Mouse (Mus musculus): Measurements from ENCODE around the gene Ccser1.
A peak's percentile ranks its signal among the peaks of the same experiment; 100 is the strongest.

The Ccser1 gene

DNA sequence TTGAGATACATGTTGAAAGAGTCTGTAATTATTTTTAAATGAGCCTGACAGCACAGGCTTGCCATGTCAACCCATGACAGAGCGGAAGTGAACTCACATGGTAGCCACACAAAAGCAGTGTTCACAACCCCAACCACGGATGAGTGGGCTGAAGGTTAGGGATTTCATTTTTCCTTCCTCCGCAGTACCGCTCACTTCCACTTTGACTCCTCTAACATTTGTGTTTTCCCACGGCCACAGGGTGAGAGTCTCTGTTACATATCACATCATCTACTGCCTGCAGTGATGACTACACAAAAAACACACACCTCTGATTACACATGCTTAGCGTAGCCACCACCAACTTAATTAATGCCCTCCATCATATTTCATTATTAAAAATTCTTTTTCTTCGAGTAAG, 120.9 kb downstream of the Ccser1 start:
- no peak for DNase-seq

DNA sequence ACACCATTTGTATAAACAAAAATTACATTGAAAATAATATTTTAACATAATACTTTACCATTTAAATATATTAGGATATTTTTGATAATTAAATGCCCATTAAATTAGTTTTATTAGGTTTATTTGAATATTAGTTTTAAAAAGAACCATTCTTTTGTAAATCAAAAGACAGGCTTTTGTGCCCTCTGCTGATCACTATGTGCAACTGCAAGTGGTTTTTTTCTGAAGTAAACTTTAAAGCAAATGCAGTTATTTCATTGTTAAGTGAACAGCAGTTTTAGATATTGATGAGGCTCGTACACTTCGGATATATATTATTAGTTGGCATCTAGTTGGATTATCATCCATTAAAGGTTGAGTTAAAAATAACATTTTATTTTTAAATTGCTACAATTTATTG, 121.5 kb downstream of the Ccser1 start:
- no peak for DNase-seq

DNA sequence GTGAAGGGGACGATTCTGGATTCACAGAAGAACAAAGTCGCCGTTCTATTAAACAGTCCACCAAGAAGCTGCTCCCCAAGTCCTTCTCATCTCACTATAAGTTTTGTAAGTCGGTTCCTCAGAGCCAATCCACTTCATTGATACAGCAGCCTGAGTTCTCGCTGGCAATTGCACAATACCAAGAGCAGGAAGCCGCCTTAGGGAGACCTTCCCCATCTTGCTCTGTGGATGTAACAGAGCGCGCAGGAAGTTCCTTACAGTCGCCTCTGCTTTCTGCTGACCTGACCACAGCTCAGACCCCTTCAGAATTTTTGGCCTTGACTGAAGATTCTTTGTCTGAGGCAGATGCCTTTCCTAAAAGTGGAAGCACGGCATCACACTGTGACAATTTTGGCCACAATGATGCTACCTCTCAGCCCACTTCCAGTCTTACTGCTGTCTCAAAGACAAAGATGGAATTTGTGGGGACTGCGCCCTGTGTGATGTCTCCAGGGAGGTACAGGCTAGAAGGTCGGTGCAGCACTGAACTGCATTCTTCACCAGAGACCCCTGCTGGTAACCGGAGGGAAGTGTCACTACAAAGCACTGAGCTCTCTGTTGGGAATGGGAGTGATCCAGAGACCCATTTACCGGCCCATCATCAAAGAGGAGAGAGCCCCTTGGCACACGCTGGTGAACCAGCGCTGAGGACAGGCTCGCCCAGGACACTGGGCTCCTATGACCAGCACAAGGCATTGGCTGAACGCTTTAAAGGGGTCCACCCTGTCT, 131.4 kb downstream of the Ccser1 start:
- no peak for DNase-seq

GRCm38 (mm10) chr6:61315884-61316601, 135.9 kb downstream of the Ccser1 start:
- DNase-seq = peak; percentile 40

- no peak for DNase-seq
These were observed 140.7 kb downstream of the Ccser1 start for GRCm38 (mm10) chr6:61320842-61321241.

- no peak for DNase-seq
These were observed 142.2 kb downstream of the Ccser1 start for GRCm38 (mm10) chr6:61322328-61322727.

- DNase-seq = no peak
These were observed 146.0 kb downstream of the Ccser1 start for GRCm38 (mm10) chr6:61326131-61326530.

GRCm38 (mm10) chr6:61328981-61329380, 148.9 kb downstream of the Ccser1 start:
- DNase-seq = no peak

DNA sequence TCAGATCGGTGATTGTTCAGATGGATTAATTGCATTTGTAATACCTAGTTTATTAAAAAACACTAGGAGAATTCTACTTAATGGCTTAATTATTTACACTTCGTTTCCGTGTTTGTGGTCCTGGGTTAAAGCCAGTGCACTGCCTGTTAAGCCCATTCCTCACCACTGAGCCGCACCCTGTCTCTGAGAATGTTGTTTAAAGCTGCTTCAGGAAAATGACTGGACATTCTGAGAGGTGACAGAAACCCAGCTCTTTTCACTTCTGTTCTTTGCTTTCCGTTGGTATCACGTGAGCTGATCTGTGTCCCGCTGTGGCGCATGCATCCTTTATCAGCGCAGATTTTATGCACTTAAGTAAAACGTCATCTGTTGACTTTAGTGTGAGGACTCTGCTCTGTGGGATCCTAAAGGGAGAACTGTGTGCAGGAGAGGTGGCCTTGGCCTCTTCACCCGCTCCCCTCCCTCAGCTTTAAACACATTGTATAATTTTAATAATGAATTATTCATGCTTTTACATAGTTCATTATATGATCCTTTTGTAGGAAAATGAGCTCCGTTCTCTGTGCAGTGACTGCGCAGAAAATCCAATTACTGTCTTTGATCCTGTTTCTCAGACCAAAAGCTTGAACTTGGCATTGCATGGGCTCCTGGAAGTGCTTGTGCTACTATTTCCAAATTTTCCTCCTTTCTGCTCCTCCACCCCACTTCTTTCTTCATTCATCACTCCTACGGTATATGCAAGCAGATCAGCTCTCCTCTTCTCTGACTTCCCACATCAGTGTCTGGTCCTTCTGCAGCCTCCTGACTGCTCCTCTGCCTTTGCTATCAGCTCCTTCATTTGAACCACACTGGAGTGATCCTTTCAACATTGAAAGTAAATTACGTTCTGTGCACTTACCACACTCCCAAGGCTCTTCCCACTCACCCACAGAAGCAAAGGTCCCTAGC, 149.7 kb downstream of the Ccser1 start:
- no peak for DNase-seq

- DNase-seq = no peak
These were observed 154.3 kb downstream of the Ccser1 start for GRCm38 (mm10) chr6:61334466-61334865.

DNA sequence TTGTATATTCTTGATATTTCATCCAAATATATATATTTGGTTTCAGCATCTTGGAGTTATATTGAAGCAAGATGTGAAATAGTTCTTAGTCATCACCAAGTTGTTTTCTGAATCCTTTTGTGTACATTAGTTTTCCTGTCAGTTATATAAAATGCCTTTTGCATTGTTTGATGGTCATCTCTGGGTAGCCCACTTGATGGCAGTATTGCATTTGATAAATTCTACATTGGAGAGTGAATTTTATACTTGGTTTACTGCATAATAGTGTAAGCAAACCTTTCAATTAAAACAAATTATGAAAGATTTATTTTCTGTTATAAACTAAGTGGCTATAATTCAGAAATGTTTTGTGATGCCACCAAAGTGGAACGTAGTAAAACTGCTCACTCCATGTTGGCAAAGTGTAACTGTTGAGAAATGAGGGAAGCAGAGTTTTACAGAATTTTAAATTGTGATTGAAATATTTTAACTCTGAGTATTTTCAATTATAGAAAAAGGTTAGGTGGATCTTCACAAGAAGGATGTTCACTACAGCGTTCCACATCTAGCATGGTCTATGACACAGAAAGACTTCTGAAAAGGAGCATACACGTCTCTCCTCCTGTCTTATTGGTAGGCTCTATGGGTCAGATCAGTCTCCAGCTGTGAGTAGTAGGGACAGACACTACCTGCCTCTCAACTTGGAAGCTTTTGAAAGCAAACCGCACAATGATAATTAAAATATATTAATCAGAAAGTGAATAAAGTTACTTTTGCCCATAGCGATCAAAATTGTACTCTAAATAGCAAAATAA, 167.1 kb downstream of the Ccser1 start:
- DNase-seq = peak; percentile 38

DNA sequence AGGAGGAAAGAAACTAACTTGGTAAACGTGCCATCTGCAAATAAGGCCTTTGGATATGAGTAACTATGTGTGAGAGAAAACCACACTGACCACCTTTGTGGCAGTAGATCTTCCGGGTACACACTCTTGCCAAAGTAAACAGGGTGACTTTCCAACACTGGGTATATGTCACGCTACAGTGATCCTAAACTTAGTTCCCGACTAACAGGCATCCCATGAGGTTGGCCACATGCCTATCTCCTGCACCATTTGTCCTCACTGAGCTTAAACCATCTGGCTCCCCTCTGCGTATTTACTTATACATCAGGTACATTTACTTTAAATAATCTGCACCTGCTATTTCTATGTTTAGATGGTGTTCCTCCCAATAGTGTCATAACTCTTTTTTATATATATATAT, 183.6 kb downstream of the Ccser1 start:
- DNase-seq = peak; percentile 15

DNA sequence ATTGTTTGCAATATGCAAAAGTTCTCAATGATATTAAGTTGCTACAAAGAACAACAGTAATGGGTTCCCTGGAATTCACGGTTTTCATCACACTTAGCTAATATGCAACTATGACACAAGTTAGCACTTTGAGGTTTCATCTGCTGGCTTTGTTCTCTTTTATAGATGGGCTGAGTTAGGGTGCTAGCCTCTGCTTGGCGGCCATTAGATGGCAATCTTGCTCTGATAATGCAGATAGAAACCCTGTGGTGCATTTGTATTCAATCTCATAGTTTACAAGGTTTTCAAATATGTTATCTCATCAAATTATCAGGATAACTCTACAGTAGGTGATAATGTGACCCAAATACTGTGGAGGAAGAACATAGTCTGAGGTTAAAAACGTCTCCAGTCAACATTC, 202.4 kb downstream of the Ccser1 start:
- DNase-seq = peak; percentile 8

DNA sequence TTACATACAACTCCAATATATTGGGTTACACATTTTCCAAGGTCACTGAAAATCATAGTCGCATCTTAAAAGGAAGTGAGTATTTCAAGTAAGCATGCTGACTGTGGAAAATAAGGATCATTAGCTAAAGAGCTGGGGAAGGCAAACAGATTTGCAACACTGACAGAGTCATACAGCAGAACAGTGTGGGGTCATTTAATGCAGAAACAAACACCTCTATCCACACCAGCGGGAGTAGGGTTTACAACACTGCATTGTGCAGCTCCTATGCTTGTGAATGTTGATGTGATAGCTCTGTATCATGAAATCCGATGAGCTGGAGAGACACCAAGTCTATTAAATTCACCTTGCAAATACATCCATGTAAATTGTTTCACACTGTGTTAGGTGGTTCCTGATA, 202.9 kb downstream of the Ccser1 start:
- DNase-seq = no peak

- DNase-seq = no peak
These were observed 206.9 kb downstream of the Ccser1 start for GRCm38 (mm10) chr6:61387046-61387445.

GRCm38 (mm10) chr6:61427490-61427889, 247.4 kb downstream of the Ccser1 start:
- no peak for DNase-seq

DNA sequence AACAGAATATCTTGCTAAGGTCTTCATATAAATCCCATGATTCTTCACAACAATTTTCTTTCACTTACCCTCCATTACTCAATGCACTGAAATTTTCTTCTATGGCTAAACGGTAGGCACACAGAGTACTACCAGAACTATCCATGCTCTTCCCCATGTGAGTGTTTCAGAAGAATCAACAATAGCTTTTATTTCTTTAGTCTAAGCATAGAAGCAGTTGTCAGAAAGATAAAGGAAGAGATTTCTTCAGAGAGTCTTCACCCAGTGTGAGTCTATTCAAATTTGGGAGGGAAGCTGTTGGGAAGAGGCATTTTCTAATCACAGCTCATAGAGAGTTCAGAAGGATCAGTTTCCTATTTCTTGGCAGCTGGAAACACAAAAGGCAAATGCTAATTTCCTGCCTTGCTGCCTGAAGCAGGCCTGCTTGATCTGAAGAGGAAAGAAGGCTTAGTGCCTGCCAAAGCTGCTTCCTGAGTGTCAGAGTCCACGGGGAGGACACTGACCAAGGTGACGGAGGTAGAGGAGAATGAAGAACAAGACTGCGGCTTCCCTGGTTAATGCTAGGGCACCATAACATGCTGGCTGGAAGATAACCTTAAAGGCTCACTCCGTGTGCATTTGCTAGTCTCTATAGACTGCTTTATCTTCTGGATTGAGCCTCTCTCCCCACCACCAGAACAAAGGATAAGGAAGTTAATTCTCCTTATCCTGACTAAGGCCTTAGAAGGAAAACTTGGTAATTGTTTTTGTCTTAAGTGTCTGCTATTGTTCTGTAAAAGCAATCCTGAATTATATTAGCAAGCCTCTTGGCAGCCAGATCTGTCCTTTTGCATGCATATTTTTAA, 251.0 kb downstream of the Ccser1 start:
- no peak for DNase-seq

- no peak for DNase-seq
These were observed 251.5 kb downstream of the Ccser1 start for GRCm38 (mm10) chr6:61431726-61431984.

- no peak for DNase-seq
These were observed 252.0 kb downstream of the Ccser1 start for GRCm38 (mm10) chr6:61432167-61432566.

DNA sequence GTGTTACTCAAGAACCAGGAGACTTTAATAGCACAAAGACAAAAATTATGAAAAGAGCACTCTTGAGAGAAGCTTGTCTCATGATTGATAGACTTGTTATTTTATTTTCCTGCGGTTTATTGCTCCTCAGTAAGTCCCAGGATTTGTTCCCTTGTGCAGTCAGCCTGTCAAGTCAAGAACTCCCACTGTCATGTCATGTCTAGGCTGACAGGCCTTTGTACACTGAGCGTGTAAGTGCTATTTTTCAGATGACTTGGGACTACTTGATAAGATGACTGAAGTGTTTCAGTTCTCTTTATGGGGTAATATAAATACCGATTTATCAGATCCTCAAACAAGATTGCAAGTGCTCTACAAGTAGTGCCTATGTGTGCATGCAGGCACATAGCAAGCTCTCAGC, 252.6 kb downstream of the Ccser1 start:
- DNase-seq = no peak

DNA sequence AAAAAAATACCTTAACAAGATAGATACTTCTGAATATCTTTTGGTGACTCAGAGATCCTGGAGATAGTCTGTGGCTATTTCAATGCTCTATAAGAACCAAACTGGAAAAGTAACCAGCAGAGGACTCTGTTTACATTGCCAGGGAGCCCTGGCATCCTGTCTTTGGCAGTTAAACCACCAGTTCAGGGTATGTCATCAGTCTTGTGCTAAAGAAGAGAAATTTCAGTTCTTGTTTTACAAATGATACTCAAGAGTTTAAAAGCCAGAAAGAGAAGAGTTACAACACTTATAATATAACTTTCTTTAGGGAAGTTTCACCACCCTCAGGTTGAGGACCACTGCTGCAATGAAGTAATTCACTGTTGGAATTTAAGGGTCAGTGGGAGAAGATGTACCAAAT, 258.0 kb downstream of the Ccser1 start:
- no peak for DNase-seq
